ENCODE assay signal across 14 mouse cellular contexts in genomic region chr5:136792541-136792940, GRCm38 (mm10).
"Had no signal": no experiment of that assay in that cellular context is flagged by ENCODE, and none has a peak within 500 bp of the region (broad histone marks: within the 10 kb centered on the region; RNA-seq: fewer than 3 reads in every experiment).

No protein-coding gene starts in this region.

- H3K36me3 ChIP-seq: liver, embryonic 12.5 days; midbrain, embryonic 15.5 days; neural tube, embryonic 13.5 days had no signal

- H3K9me3 ChIP-seq: liver, embryonic 12.5 days; midbrain, embryonic 15.5 days; neural tube, embryonic 13.5 days had no signal

- H3K27ac ChIP-seq: kidney, postnatal 0 days; liver, embryonic 12.5 days; midbrain, embryonic 15.5 days; neural tube, embryonic 13.5 days had no signal

- ATAC-seq: liver, embryonic 12.5 days; midbrain, embryonic 15.5 days had no signal

- H3K27me3 ChIP-seq: liver, embryonic 12.5 days; midbrain, embryonic 15.5 days; neural tube, embryonic 13.5 days had no signal

- H3K4me3 ChIP-seq: liver, embryonic 12.5 days; midbrain, embryonic 15.5 days; neural tube, embryonic 13.5 days had no signal

- H3K4me1 ChIP-seq: midbrain, embryonic 15.5 days had no signal

- H3K4me2 ChIP-seq: liver, embryonic 12.5 days; lung, embryonic 14.5 days; midbrain, embryonic 11.5 days; midbrain, embryonic 15.5 days; neural tube, embryonic 13.5 days had no signal

- DNase-seq: kidney, adult 11 months; kidney, adult 9 months; kidney, postnatal 36 days; left cerebral cortex, postnatal 4 days; lung, embryonic 14.5 days; lung, postnatal 10 days; lung, postnatal 4 days; right cerebral cortex, postnatal 25 days; thymus, postnatal 4 days had no signal

- H3K9ac ChIP-seq: liver, embryonic 12.5 days; lung, embryonic 14.5 days; midbrain, embryonic 15.5 days; neural tube, embryonic 13.5 days had no signal
